Mouse (Mus musculus): ENCODE measurements around the gene Tmem251. TPM values are rescaled to one million over a fixed set of nuclear protein-coding genes. Genes with fewer than 3 reads are reported as not detected.

The Tmem251 gene
- polyA plus RNA-seq, 1 experiment = 3.9 TPM

DNA sequence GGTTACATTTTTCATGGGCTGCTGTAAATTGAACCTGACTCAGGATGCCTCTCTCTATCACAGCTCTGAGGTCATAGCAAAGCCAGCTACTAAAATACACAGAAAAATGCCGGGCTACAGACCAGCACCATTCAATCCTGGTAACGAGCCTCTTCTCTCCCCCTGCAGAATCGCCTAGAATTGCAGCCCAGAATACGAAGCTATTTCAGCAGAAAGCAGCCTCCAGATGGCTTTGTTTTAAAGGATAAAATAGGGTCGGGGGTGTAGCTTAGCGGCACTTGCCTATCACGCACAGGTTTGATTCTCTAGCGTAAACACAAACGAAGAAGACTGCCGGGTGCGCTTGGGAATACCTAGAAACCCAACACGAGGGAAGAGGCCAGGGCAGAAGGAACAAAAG, 43.1 kb upstream of the Tmem251 start:
- no peak for DNase-seq
- Histone ChIP-seq H3K27me3 (ENCODE audit: control insufficient read depth, insufficient read depth, low read length) (no peaks in the 10 kb centered on the region), H3K27ac (ENCODE audit: insufficient read depth, low read length) (no peak overlapping the region), H3K4me1 (ENCODE audit: control insufficient read depth, insufficient read depth, low read length) (peaks cover 54% of the 10 kb centered on the region), H3K4me3 (replicated peaks; ENCODE audit: insufficient read depth, low read depth, low read length) (no peak overlapping the region)
- TF ChIP-seq CTCF (IDR thresholded peaks at IDR 0.05; ENCODE audit: borderline replicate concordance, insufficient read depth, low read depth, low read length) (no peak), POLR2A (IDR thresholded peaks at IDR 0.05; ENCODE audit: borderline replicate concordance, insufficient read depth, low read length) (no peak)
- 73% methylated on average over 12 of the region's 12 CpGs for WGBS

DNA sequence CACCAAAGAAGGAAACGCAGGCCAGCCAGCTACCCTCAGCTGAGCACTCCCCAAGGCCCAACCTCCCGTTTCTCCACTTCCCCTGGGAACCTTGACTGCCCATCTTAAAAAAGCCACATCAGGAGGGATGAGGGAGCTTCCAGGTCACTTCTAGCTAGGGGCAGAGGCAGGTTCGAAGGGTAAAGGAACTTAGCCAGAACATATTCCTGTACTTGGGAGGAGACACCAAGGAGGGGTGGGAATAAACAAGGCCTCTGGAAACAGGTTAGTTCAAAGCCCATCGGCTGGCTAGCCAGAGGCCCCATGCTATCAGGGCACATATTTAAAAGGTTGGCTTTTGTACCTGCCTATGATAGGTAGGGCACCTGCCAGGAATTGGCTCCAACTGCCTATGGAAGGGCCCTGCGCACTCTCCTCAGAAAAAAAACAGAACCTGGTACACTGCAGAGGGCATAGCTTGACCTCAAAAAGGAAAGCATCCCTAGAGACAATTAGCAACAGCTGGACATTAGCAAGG, 41.8 kb upstream of the Tmem251 start:
- Histone ChIP-seq H3K4me1 (ENCODE audit: control insufficient read depth, insufficient read depth, low read length) (peaks cover 42% of the 10 kb centered on the region), H3K27me3 (ENCODE audit: control insufficient read depth, insufficient read depth, low read length) (no peaks in the 10 kb centered on the region), H3K27ac (ENCODE audit: insufficient read depth, low read length) (no peak overlapping the region), H3K4me3 (replicated peaks; ENCODE audit: insufficient read depth, low read depth, low read length) (peak overlapping the region; percentile 42)
- no peak for TF ChIP-seq POLR2A (IDR thresholded peaks at IDR 0.05; ENCODE audit: borderline replicate concordance, insufficient read depth, low read length)
- TF ChIP-seq CTCF (IDR thresholded peaks at IDR 0.05; ENCODE audit: borderline replicate concordance, insufficient read depth, low read depth, low read length) = no peak
- 64% methylated on average over 5 of the region's 5 CpGs for WGBS
- DNase-seq = peak in 1 of 2 experiments; percentile 34

DNA sequence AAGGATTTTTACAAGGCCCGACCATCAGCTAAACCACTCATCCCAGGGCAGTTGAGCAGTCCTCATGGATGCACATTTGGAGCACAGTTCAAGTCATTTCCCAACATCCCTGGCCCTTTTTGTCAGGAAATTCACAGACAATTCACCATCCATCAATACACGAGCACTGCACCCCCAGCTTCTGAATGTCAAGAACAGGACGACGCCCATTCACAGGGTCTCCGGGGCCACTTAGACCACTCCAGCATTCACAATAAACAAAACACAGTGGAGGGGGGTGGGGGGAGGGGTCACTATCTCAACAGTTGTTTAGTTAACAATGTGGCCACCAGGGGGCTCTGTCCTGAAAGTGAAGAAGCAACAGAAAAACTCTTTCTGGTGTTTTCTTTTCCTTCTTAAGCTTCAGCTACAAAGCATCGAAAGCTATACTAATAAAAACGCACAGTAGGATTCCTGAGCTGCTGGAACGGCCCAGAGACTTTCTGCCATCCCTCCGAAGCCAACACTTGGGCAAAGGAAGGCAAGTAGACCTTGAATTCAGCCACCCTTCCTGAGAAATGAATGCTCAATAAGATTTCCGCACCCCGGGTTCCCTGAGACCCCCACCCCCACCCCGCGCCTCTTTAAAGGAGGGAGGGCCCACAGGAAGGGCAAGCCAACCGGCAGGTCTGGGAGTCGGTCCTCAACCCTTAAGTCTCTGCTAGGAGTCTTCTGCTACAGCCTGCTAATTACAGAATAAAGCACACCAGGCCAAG, 41.0 kb upstream of the Tmem251 start:
- H3K4me1 ChIP-seq (ENCODE audit: control insufficient read depth, insufficient read depth, low read length) = peaks cover 34% of the 10 kb centered on the region
- no peak overlapping the region; the same call in 1 of the 2 replicates for H3K27ac ChIP-seq (ENCODE audit: insufficient read depth, low read length)
- DNase-seq = peak; percentile 73 to 77
- no peak for TF ChIP-seq POLR2A (IDR thresholded peaks at IDR 0.05; ENCODE audit: borderline replicate concordance, insufficient read depth, low read length)
- peak; percentile 59; the same call in 1 of the 2 replicates for TF ChIP-seq CTCF (IDR thresholded peaks at IDR 0.05; ENCODE audit: borderline replicate concordance, insufficient read depth, low read depth, low read length)
- H3K27me3 ChIP-seq (ENCODE audit: control insufficient read depth, insufficient read depth, low read length) = no peaks in the 10 kb centered on the region
- peak overlapping the region; percentile 86 for H3K4me3 ChIP-seq (replicated peaks; ENCODE audit: insufficient read depth, low read depth, low read length)
- WGBS = 8% methylated on average over 15 of the region's 15 CpGs

DNA sequence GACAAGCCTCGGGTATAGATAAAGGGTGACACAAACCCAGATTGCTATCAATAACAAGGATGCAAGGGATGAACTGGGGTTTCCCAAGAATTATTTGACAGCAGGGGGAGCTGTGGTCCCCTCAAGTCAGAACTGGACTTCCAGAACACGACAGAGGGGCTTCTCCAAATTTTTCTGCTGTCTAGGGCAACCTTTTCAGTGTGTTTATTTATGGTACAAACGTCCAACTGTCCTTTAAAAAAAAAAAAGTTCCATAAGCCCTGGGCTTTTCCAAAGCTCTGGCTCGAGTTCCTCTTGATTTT, 40.5 kb upstream of the Tmem251 start:
- peak overlapping the region; percentile 86 for H3K4me3 ChIP-seq (replicated peaks; ENCODE audit: insufficient read depth, low read depth, low read length)
- H3K27ac ChIP-seq (ENCODE audit: insufficient read depth, low read length) = peak overlapping the region; percentile 75
- H3K27me3 ChIP-seq (ENCODE audit: control insufficient read depth, insufficient read depth, low read length) = no peaks in the 10 kb centered on the region
- TF ChIP-seq POLR2A (IDR thresholded peaks at IDR 0.05; ENCODE audit: borderline replicate concordance, insufficient read depth, low read length) = no peak
- 0 out of 2 replicates have a peak, but pooled peaks have one; percentile 44 for TF ChIP-seq CTCF (IDR thresholded peaks at IDR 0.05; ENCODE audit: borderline replicate concordance, insufficient read depth, low read depth, low read length)
- peaks cover 29% of the 10 kb centered on the region for H3K4me1 ChIP-seq (ENCODE audit: control insufficient read depth, insufficient read depth, low read length)
- WGBS = 2% methylated on average over 4 of the region's 4 CpGs
- DNase-seq = peak in 1 of 2 experiments; percentile 68

DNA sequence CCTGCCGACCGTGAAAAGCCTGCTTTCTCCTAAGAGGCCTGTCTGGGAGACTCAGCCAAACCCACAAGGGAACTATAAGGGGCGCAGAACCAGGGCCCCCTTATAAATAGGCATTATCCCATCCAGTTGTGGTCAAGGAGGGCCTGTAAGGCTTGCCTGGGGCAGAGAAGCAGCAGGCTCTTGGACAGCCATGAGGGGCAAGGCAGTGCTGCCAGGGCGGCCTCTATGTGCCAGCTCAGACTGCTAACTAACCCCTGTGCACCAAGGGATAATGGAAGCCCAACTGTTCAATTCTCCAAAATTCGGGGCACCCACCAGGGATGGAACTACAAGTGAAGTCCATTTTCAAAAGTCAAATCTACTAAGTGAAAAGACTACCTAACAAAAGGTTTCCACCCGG, 40.1 kb upstream of the Tmem251 start:
- Histone ChIP-seq H3K27me3 (ENCODE audit: control insufficient read depth, insufficient read depth, low read length) (no peaks in the 10 kb centered on the region), H3K27ac (ENCODE audit: insufficient read depth, low read length) (peak overlapping the region; percentile 75), H3K4me3 (replicated peaks; ENCODE audit: insufficient read depth, low read depth, low read length) (peak overlapping the region; percentile 86), H3K4me1 (ENCODE audit: control insufficient read depth, insufficient read depth, low read length) (peaks cover 26% of the 10 kb centered on the region)
- WGBS = 11% methylated on average over 6 of the region's 6 CpGs
- peak; percentile 59 to 67 for DNase-seq
- TF ChIP-seq POLR2A (IDR thresholded peaks at IDR 0.05; ENCODE audit: borderline replicate concordance, insufficient read depth, low read length) = no peak
- no peak for TF ChIP-seq CTCF (IDR thresholded peaks at IDR 0.05; ENCODE audit: borderline replicate concordance, insufficient read depth, low read depth, low read length)

DNA sequence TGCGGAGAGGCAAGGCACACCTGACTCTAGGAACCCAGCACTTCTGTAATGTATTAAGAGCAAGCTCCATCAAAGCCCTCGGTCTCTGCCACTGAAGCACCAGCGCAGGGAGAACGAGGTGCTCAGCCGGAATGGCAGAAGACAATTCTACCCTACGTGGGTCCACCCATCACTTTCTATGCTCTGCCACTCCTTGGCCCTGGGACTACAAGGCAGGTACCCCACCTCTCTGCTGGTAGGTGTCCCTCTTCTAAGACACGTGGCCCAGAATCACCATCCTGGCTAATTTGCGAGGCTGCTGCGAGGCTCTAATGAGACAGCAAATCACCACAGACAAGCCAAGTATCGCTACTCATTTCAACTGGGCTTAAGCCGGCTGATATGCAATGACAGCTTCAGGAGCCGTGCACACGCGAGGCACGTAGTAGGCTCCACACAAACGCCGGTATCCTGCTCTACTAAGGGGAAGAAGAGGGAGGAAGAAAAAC, 39.6 kb upstream of the Tmem251 start:
- TF ChIP-seq POLR2A (IDR thresholded peaks at IDR 0.05; ENCODE audit: borderline replicate concordance, insufficient read depth, low read length) (no peak), CTCF (IDR thresholded peaks at IDR 0.05; ENCODE audit: borderline replicate concordance, insufficient read depth, low read depth, low read length) (no peak)
- Histone ChIP-seq H3K27ac (ENCODE audit: insufficient read depth, low read length) (peak overlapping the region; percentile 75), H3K4me3 (replicated peaks; ENCODE audit: insufficient read depth, low read depth, low read length) (peak overlapping the region; percentile 86), H3K27me3 (ENCODE audit: control insufficient read depth, insufficient read depth, low read length) (no peaks in the 10 kb centered on the region), H3K4me1 (ENCODE audit: control insufficient read depth, insufficient read depth, low read length) (peaks cover 20% of the 10 kb centered on the region)
- WGBS = 2% methylated on average over 17 of the region's 17 CpGs
- DNase-seq = peak; percentile 55 to 61

DNA sequence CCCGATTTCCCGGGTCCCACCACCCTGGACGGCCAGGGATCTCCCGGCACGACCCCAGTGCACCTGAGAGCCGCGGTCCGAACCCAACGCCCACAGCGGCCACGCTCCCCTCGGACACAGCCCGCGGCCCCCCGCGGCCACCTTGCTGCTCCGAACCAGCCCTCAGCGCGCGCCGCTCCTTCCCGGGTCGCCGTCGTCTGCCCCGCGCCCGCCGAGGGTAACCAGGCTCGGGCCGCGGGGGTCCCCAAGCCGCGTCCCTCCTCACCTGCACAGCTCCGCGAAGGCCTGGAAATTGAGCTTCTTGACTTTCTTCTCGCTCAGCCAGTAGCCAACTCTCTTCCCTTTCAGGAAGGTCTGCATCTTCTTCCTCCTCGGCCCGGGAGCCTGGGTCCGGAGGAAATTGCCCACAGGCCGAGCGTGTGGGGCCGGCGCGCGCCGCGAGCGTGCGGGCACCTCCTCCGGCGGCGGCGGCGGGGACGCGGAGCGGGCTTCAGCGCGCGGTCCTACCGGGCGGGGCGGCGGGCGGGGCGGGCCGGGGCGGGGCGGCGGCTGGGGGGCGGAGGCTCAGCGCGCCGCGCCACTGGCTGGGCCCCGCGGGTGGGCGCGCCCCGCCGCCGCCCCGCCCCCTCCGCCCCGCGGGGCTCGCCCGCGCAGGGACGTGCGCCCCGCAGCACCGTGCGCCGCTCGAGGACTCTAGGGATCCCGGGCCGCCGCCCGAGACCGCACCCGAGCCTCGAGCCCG, 38.9 kb upstream of the Tmem251 start, which contains the start of gene Itpk1:
TSS of gene Itpk1 (minus strand) at position 474 of the 742 bp plus-strand sequence.
- Histone ChIP-seq H3K4me3 (replicated peaks; ENCODE audit: insufficient read depth, low read depth, low read length) (peak within 1 kb of the TSS; percentile 86), H3K27me3 (ENCODE audit: control insufficient read depth, insufficient read depth, low read length) (no peaks in the 10 kb centered on the region), H3K27ac (ENCODE audit: insufficient read depth, low read length) (peak within 1 kb of the TSS; percentile 75), H3K4me1 (ENCODE audit: control insufficient read depth, insufficient read depth, low read length) (peaks cover 14% of the 10 kb centered on the region)
- peak; percentile 72 to 77 for DNase-seq
- TF ChIP-seq CTCF (IDR thresholded peaks at IDR 0.05; ENCODE audit: borderline replicate concordance, insufficient read depth, low read depth, low read length) (no peak), POLR2A (IDR thresholded peaks at IDR 0.05; ENCODE audit: borderline replicate concordance, insufficient read depth, low read length) (peak; percentile 52; the same call in 1 of the 2 replicates)
- under 1% methylated on average over 98 of the region's 105 CpGs for WGBS
